Mouse (Mus musculus): ENCODE data around the gene Crybb3. TPM values are rescaled to one million over a fixed set of nuclear protein-coding genes. Genes with fewer than 3 reads are reported as not detected.
A peak's percentile ranks its signal among the peaks of the same experiment; 100 is the strongest.

The Crybb3 gene
- polyA plus RNA-seq, 1 experiment from 2014 or later: 2.0 TPM

DNA sequence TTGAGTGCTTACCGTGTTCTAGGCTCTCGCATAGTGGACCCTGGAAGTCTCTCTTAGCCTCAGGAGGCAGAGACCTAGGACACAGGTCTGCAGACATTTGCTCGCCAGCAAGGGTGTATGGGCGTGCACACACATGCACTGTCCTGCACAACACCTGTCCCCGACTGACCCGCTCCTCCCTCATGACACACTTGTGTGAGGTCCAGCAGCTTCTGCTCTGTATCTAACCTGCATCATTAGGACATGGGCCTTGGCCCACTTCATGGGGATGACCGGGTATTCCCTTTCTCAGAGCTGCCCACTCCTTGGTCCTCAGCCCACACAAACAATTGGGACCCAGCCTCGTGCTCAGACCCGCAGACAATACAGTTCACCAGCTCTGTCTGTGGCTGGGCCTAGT lies 364 bp downstream of the Crybb3 start:
- WGBS: 93% methylated on average over 9 of the region's 9 CpGs
- Histone ChIP-seq H3K36me3 (no peaks in the 10 kb centered on the region), H3K9me3 (replicated peaks) (no peaks in the 10 kb centered on the region), H3K4me3 (no peak overlapping the region), H3K27ac (replicated peaks) (no peak overlapping the region), H3K4me1 (peaks cover 10% of the 10 kb centered on the region), H3K27me3 (ENCODE audit: low read depth, poor library complexity, severe bottlenecking) (no peaks in the 10 kb centered on the region)
- DNase-seq (ENCODE audit: low spot score): no peak

DNA sequence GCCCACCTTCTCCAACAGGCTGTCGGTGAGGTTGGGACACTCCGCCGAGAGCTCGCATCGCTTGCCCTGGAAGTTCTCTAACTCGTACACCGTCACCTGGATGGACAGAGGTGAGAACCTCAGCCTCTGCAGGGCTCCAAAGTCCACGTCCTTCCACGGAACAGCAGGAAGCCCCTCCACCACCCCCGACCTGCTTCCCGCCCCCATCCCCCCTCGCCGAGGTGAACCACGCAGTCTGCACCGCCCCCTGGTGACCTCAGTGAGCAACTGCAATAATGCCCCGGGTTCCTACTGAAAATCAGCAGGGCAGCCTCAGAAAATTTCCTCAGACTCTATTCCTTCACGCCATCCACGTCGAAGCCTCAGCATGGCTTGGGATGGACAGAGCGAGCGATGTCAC lies 1.6 kb downstream of the Crybb3 start:
- Histone ChIP-seq H3K4me1 (peaks cover 11% of the 10 kb centered on the region), H3K27ac (replicated peaks) (0 out of 2 replicates have a peak overlapping the region, but pooled peaks have one; percentile 59), H3K36me3 (no peaks in the 10 kb centered on the region), H3K9me3 (replicated peaks) (no peaks in the 10 kb centered on the region), H3K27me3 (ENCODE audit: low read depth, poor library complexity, severe bottlenecking) (no peaks in the 10 kb centered on the region), H3K4me3 (peak overlapping the region; percentile 38)
- peak; percentile 55 for DNase-seq (ENCODE audit: low spot score)
- 23% methylated on average over 21 of the region's 21 CpGs for WGBS

DNA sequence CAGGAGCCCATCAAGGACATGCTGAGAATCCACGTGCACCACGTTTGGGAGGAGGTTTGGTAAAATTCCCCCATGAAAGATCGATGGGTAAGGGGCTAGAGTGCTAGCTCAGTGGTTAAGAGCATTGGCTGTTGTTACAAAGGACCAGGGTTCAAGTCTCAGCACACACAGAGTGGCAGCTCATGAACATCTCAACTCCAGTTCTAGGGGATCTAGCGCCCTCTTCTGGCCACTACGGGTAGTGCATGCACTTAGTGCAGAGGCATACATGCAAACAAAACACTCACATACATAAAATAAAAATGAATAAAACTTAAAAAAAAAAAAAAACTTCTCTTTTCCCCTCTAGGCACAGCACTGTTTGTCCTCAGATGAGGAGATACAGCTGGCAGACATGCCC lies 2.7 kb downstream of the Crybb3 start:
- H3K27ac ChIP-seq (replicated peaks): no peak overlapping the region
- no peaks in the 10 kb centered on the region for H3K27me3 ChIP-seq (ENCODE audit: low read depth, poor library complexity, severe bottlenecking)
- H3K4me1 ChIP-seq: peaks cover 15% of the 10 kb centered on the region
- no peak overlapping the region for H3K4me3 ChIP-seq
- 68% methylated on average over 5 of the region's 5 CpGs for WGBS
- no peaks in the 10 kb centered on the region for H3K36me3 ChIP-seq
- DNase-seq (ENCODE audit: low spot score): no peak
- H3K9me3 ChIP-seq (replicated peaks): no peaks in the 10 kb centered on the region

DNA sequence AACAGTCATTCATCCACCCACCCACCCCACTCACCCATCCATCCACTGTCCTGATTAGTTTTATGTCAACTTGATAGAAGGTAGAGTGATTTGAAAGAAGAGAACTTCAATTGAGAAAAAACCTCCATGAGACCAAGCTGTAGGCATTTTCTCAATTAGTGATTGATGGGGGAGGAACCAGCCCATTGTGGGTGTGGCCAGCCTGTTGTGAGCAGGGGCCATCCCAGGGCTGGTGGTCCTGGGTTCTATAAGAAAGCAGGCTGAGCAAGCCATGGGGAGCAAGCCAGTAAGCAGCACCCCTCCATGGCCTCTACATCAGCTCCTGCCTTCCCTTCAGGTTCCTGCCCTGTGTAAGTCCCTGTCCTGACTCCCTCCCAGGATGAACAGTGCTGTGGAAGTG lies 11.4 kb downstream of the Crybb3 start, which contains the start of gene Crybb2:
Crybb2 (minus strand) TSS at position 101 of the 400 bp plus-strand sequence.
- Histone ChIP-seq H3K4me1 (peaks cover 10% of the 10 kb centered on the region), H3K9me3 (replicated peaks) (no peaks in the 10 kb centered on the region), H3K4me3 (no peak within 1 kb of the TSS), H3K27me3 (ENCODE audit: low read depth, poor library complexity, severe bottlenecking) (no peaks in the 10 kb centered on the region), H3K36me3 (no peaks in the 10 kb centered on the region), H3K27ac (replicated peaks) (no peak within 1 kb of the TSS)
- DNase-seq (ENCODE audit: low spot score): no peak

DNA sequence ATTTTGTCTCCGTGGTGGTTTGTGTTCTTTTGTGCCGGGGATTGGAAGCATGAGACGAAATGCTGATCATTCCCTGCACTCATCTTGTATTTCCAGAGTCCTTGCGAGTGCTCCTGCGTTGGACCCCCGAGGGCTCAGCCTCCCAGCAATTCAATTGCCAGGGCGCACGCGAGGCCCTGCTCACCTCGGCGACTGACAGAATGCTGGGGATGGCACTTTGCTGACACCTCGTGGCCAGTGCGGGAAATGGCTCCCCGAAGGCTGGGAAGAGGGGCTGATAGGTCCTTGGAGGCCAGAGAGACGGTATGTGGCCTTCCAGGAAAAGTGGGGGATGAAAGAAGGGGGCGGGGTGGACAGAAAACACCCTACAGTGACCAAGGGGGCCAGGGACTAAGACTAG lies 27.1 kb downstream of the Crybb3 start:
- Histone ChIP-seq H3K9me3 (replicated peaks) (no peaks in the 10 kb centered on the region), H3K27ac (replicated peaks) (no peak overlapping the region), H3K36me3 (no peaks in the 10 kb centered on the region), H3K27me3 (ENCODE audit: low read depth, poor library complexity, severe bottlenecking) (peaks cover 16% of the 10 kb centered on the region; the same call in 1 of the 2 replicates), H3K4me3 (no peak overlapping the region), H3K4me1 (peaks cover 16% of the 10 kb centered on the region)
- DNase-seq (ENCODE audit: low spot score): peak; percentile 85
- 5% methylated on average over 16 of the region's 16 CpGs for WGBS

DNA sequence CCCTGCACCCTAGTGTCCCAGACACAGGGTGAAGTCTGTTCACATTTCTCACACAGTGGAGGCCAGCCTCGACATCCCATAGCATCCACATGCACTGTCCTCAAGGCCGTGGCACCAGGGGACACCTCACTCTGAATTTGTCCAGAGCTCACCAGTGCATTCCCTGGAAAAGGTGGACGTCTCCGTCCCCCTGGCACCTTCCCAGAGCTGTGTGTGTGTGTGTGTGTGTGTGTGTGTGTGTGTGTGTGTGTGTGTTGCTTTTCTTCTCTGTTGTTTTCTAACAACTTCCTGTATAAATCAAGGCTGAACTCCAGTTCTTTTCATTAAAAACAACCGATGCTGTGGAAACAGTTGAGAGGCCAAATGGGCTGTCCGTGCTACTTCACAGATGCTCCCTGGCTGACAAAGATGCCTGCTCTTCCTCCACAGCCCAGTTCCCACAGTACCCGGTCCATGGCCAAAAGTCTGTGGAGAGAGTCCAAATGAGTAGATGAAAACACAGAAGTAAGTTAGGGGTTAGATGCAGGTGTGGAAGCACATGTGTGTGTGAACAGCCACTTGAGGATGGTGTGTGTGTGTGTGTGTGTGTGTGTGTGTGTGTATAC lies 30.7 kb downstream of the Crybb3 start:
- peak overlapping the region; percentile 24; the same call in 1 of the 2 replicates for H3K27ac ChIP-seq (replicated peaks)
- no peaks in the 10 kb centered on the region for H3K36me3 ChIP-seq
- no peak overlapping the region for H3K4me3 ChIP-seq
- 84% methylated on average over 7 of the region's 7 CpGs for WGBS
- H3K27me3 ChIP-seq (ENCODE audit: low read depth, poor library complexity, severe bottlenecking): peaks cover 16% of the 10 kb centered on the region; the same call in 1 of the 2 replicates
- H3K4me1 ChIP-seq: peaks cover 16% of the 10 kb centered on the region
- no peaks in the 10 kb centered on the region for H3K9me3 ChIP-seq (replicated peaks)
- no peak for DNase-seq (ENCODE audit: low spot score)

DNA sequence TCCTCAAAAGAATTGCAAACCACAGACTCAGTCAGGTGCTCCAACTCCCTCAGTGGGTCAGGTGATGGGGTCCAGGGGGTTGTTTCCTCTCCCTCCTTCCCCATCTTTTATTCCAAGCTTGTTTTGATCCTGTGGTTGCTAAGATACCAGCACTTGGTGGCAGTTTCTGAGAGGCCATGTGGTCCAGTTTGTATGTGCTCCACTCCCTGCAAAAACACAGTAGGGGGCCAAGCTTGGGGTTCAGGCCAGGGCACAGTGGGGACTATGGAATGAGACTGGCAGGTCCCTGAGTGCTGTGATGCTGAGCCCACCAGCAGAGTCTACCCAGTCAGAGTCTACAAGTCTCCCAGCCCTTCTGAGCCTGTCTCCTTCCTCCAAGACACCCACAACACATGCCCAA lies 31.5 kb downstream of the Crybb3 start:
- Histone ChIP-seq H3K27ac (replicated peaks) (0 out of 2 replicates have a peak overlapping the region, but pooled peaks have one; percentile 43), H3K4me1 (peaks cover 16% of the 10 kb centered on the region), H3K36me3 (no peaks in the 10 kb centered on the region), H3K27me3 (ENCODE audit: low read depth, poor library complexity, severe bottlenecking) (peaks cover 14% of the 10 kb centered on the region; the same call in 1 of the 2 replicates), H3K4me3 (no peak overlapping the region), H3K9me3 (replicated peaks) (no peaks in the 10 kb centered on the region)
- no peak for DNase-seq (ENCODE audit: low spot score)

DNA sequence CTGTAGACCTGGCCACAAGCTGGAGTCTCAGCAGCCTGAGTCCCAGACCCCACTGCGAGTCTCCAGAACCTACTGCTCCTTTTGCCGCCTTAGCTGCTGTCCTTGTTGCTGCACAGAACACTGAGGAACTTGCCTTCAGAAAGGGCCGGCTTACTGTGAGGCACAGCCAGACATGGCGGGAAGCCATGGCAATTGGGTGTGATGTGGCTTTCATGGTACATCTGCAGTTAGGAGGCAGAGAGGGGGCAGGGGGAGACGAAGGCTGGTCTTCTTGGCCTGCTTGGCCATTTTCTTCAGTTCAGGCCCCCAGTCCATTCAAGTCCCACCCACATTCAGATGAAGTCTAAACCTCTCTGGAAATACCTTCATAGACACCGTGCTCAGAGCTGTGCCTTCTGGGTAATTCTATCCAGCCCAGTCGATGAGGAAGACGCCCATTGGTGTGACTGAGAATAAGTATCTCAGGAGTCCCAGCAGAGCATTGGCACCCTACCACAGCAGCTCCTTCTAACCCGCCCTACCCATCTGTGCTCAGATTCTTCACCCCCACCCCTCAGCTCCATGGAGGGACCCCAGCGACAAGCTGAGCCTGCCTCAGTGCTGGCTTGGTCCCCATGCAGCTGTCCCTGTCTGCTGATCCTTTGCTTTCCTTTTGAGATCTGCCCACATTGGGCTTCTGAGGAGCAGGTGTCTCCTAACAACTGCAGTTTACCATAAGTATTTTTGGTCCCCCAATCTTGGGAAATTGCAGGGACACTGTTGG lies 35.7 kb downstream of the Crybb3 start:
- 92% methylated on average over 10 of the region's 10 CpGs for WGBS
- Histone ChIP-seq H3K27me3 (ENCODE audit: low read depth, poor library complexity, severe bottlenecking) (no peaks in the 10 kb centered on the region), H3K4me3 (no peak overlapping the region), H3K27ac (replicated peaks) (0 out of 2 replicates have a peak overlapping the region, but pooled peaks have one; percentile 35), H3K4me1 (peaks cover 31% of the 10 kb centered on the region), H3K36me3 (no peaks in the 10 kb centered on the region), H3K9me3 (replicated peaks) (no peaks in the 10 kb centered on the region)
- DNase-seq (ENCODE audit: low spot score): no peak

DNA sequence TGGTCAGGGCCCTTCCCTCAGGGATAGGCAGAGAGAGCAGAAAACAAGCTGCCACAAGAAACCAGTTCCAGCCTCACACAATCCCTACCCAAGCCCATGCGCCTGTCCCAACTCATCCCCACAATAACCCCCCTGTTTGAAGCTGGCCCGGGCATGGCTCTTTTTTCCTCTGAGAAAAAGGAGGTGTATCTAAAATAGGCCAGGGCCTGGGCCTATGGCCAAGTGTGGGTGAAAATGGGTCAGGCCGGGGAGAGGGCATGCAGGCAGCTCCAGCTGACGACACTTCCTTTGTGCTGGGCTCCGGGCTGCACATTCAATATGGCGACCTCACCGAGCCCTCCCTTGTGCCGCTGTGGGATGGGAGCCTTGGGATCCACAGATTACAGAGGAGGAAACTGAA lies 37.9 kb downstream of the Crybb3 start:
- H3K9me3 ChIP-seq (replicated peaks): no peaks in the 10 kb centered on the region
- peaks cover 21% of the 10 kb centered on the region for H3K4me1 ChIP-seq
- DNase-seq (ENCODE audit: low spot score): no peak
- no peak overlapping the region for H3K4me3 ChIP-seq
- no peaks in the 10 kb centered on the region for H3K27me3 ChIP-seq (ENCODE audit: low read depth, poor library complexity, severe bottlenecking)
- WGBS: 92% methylated on average over 8 of the region's 8 CpGs
- no peaks in the 10 kb centered on the region for H3K36me3 ChIP-seq
- peak overlapping the region; percentile 69 for H3K27ac ChIP-seq (replicated peaks)

DNA sequence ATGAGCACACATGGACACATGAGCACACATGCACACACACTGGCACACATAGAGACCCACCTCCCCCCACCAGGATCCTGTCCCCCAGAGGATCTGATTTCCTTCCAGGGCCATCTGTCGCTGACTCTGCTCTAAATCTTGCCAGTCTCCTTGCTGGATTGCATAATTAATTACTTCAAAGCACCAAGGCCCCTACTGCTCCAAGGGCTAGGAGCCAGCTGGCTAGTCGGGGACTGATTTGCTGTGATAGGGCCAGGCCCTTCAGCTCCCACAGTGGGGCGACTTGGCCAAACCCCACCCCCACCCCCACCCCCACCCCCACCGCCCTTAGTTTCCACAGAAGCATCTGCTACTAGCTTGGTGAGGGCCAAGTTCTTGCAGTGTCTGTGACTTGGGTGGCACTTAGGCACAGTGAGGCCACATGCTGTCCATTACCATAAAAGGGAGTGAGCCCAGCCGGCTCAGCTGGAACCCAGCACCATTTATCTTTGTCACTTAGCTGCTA lies 39.8 kb downstream of the Crybb3 start:
- Histone ChIP-seq H3K9me3 (replicated peaks) (no peaks in the 10 kb centered on the region), H3K4me3 (no peak overlapping the region), H3K4me1 (peaks cover 24% of the 10 kb centered on the region), H3K27ac (replicated peaks) (peak overlapping the region; percentile 81), H3K36me3 (no peaks in the 10 kb centered on the region), H3K27me3 (ENCODE audit: low read depth, poor library complexity, severe bottlenecking) (no peaks in the 10 kb centered on the region)
- WGBS: 14% methylated on average over 5 of the region's 5 CpGs
- peak; percentile 53 for DNase-seq (ENCODE audit: low spot score)

DNA sequence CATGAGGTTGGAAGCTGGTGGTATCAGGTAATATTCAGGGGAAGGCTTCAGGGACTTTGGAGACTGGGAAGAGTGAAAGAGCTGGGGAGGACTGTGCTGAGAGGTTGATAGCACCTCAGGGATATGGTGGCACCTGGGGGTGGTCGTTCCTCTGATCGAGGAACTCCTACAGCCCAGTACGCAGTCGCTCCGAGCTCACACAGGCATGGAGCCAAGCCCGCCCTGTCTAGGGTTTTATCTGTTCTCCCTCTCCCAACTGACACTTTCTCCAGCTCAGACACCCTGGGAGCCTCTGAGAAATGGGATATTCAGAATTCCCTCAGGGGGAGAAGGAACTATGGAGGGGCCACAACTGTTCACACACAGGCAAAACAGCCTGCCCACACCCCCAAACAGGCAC lies 40.6 kb downstream of the Crybb3 start:
- no peaks in the 10 kb centered on the region for H3K9me3 ChIP-seq (replicated peaks)
- H3K36me3 ChIP-seq: no peaks in the 10 kb centered on the region
- no peak for DNase-seq (ENCODE audit: low spot score)
- no peak overlapping the region for H3K4me3 ChIP-seq
- peaks cover 26% of the 10 kb centered on the region for H3K4me1 ChIP-seq
- 88% methylated on average over 6 of the region's 6 CpGs for WGBS
- H3K27ac ChIP-seq (replicated peaks): peak overlapping the region; percentile 81
- H3K27me3 ChIP-seq (ENCODE audit: low read depth, poor library complexity, severe bottlenecking): no peaks in the 10 kb centered on the region

DNA sequence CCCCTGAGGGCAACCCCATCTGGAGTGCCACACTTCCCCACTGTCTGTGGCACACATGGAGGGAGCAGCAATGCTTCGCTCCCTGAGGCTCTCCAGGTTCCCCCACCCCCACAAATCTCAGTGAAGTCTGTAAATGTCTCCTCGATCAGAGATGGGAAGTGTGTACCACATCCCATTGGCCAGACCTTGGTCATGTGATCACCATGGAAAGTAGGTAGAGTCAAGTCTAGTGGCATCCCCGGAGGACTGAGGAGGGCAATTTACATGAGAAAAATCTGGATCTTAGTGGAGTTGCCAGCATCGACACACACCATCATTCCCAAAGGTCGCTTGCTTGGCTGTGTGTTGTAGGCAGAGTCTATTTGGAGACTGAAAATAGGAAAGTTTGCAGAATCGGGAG lies 42.8 kb downstream of the Crybb3 start:
- WGBS: 86% methylated on average over 6 of the region's 6 CpGs
- H3K9me3 ChIP-seq (replicated peaks): no peaks in the 10 kb centered on the region
- H3K36me3 ChIP-seq: no peaks in the 10 kb centered on the region
- peak overlapping the region; percentile 49; the same call in 1 of the 2 replicates for H3K27ac ChIP-seq (replicated peaks)
- H3K27me3 ChIP-seq (ENCODE audit: low read depth, poor library complexity, severe bottlenecking): no peaks in the 10 kb centered on the region
- DNase-seq (ENCODE audit: low spot score): no peak
- H3K4me1 ChIP-seq: peaks cover 34% of the 10 kb centered on the region
- no peak overlapping the region for H3K4me3 ChIP-seq
